Mouse (Mus musculus): ENCODE measurements at regions not wholly inside any gene's neighbourhood (a gene's known extent, or its start where the extent isn't known, plus 50 kb on each side); places are given as distances from the start of the nearest gene placed in this dataset.

DNA sequence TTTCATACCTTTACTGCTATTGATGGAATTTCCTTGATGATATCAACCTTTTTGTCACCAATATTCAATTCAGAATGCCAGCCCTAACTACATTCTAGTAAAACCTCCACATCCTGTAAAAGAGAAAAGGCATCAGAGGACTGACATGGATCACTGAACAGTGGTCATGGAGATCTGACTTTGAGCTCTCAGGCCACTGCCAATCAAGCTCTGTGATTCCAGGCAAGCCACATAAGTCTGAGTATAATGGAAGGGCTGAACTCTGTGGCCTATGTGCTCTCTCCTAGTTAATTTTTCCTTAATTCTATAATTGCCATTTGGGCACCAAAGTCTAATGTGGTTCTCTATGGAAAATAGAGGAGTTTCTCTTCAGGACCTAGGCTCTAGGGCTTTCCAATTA is 161.8 kb upstream of the Ell2 start:
- TF ChIP-seq POLR2A (IDR thresholded peaks at IDR 0.05; ENCODE audit: low read depth, low read length): no peak
- TF ChIP-seq CTCF (IDR thresholded peaks at IDR 0.05; ENCODE audit: extremely low read depth, insufficient read length, insufficient replicate concordance, low read depth, low read length): no peak

Measured in small intestine, adult 2 months (tissue).